Mouse (Mus musculus): ENCODE data around the gene Rbpj. TPM values are rescaled to one million over a fixed set of nuclear protein-coding genes. Genes with fewer than 3 reads are reported as not detected.

Gene Rbpj
- total and polyA plus RNA-seq, 2 experiments = 4.2 to 9.6 TPM

DNA sequence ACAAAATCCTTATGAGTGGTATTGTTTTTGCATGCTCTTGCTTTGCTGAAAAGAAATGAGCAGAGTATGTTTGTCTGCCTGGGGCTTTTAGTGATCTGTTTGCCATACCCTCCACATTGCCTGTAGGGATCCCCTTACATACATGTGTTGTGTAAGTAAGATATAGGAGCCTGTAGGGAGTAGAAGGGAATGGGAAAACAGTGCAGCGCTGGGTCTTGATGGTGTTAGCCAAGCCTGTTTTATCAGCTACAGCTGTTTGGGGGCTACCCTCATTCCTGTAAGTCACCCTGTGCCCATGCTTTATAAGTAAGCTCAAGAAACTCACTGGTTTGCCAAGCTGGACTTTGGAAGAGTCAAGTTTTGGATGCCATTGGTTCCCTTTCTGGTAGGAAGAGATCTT, 152.9 kb downstream of the Rbpj start:
- H3K79me2 ChIP-seq (ENCODE audit: control insufficient read depth, insufficient read depth, low read length) = peaks cover 33% of the 10 kb centered on the region
- DNase-seq (ENCODE audit: extremely low read depth, low read depth, low spot score) = no peak
- no peaks in the 10 kb centered on the region for H3K4me1 ChIP-seq (ENCODE audit: control insufficient read depth, insufficient read depth, low read length)
- no peaks in the 10 kb centered on the region for H3K36me3 ChIP-seq (ENCODE audit: control insufficient read depth, insufficient read depth, low read length)
- H3K4me3 ChIP-seq (ENCODE audit: insufficient read depth, low read depth, low read length) = no peak overlapping the region
- no peak for TF ChIP-seq CTCF (IDR thresholded peaks at IDR 0.05; ENCODE audit: low read depth, low read length)
- TF ChIP-seq POLR2A (IDR thresholded peaks at IDR 0.05; ENCODE audit: extremely low read depth, insufficient read depth, low read length) = no peak
- H3K27me3 ChIP-seq (ENCODE audit: control insufficient read depth, insufficient read depth, low read length) = no peaks in the 10 kb centered on the region
- no peak overlapping the region for H3K27ac ChIP-seq (replicated peaks; ENCODE audit: insufficient read depth, low read depth, low read length)
- WGBS = 91% methylated on average over 1 of the region's 1 CpGs
- H3K9ac ChIP-seq (ENCODE audit: low read depth, low read length) = no peak overlapping the region

DNA sequence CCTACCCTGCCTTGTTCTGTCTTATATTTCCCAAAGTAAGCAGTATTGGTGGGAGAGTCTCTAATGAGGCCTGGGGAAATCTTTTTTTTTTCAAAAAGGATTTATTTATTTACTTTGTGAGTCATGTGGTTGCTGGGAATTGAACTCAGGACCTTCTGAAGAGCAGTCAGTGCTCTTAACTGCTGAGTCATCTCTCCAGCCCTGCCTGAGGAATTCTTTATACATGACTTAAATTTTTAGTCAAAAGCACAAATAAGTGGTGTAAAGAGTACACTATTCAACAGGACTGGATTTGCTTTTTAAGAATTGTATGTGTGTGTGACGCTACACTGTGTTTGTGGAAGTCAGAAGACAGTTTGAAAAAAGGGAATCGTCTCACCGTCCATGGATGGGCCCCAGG, 166.1 kb downstream of the Rbpj start:
- H3K4me1 ChIP-seq (ENCODE audit: control insufficient read depth, insufficient read depth, low read length) = no peaks in the 10 kb centered on the region
- 89% methylated on average over 3 of the region's 3 CpGs for WGBS

DNA sequence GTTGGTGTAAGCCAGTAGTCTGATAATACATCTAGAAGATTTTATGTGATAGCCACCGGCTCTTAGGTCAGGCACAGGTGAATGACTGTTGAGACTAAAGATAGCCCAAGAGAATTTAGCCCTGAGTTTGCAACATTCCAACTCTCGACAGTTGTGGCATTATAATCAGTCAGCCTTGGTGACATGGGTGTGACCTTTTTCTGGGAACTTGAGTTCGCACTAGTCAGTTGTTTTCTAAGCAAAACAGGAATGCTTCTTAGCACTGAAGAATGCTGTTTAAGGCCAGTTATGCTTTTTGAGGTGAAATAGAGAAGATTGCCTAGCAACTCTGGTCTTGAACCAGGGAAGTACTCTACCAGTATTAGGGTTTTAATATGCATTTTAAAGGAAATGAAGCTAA, 170.8 kb downstream of the Rbpj start:
- Histone ChIP-seq H3K9ac (ENCODE audit: low read depth, low read length) (no peak overlapping the region), H3K36me3 (ENCODE audit: control insufficient read depth, insufficient read depth, low read length) (peaks cover 3% of the 10 kb centered on the region; the same call in 1 of the 2 replicates), H3K79me2 (ENCODE audit: control insufficient read depth, insufficient read depth, low read length) (peaks cover 3% of the 10 kb centered on the region; the same call in 1 of the 2 replicates), H3K27ac (replicated peaks; ENCODE audit: insufficient read depth, low read depth, low read length) (no peak overlapping the region), H3K4me3 (ENCODE audit: insufficient read depth, low read depth, low read length) (no peak overlapping the region), H3K4me1 (ENCODE audit: control insufficient read depth, insufficient read depth, low read length) (no peaks in the 10 kb centered on the region), H3K27me3 (ENCODE audit: control insufficient read depth, insufficient read depth, low read length) (no peaks in the 10 kb centered on the region)
- 67% methylated on average over 3 of the region's 3 CpGs for WGBS
- DNase-seq (ENCODE audit: extremely low read depth, low read depth, low spot score) = no peak
- TF ChIP-seq POLR2A (IDR thresholded peaks at IDR 0.05; ENCODE audit: extremely low read depth, insufficient read depth, low read length) (no peak), CTCF (IDR thresholded peaks at IDR 0.05; ENCODE audit: low read depth, low read length) (no peak)

More for the DNA sequence above, 166.1 kb downstream of the Rbpj start:
- Histone ChIP-seq H3K79me2 (ENCODE audit: control insufficient read depth, insufficient read depth, low read length) (no peaks in the 10 kb centered on the region; the same call in 1 of the 2 replicates), H3K27ac (replicated peaks; ENCODE audit: insufficient read depth, low read depth, low read length) (no peak overlapping the region), H3K27me3 (ENCODE audit: control insufficient read depth, insufficient read depth, low read length) (no peaks in the 10 kb centered on the region), H3K36me3 (ENCODE audit: control insufficient read depth, insufficient read depth, low read length) (peaks cover 5% of the 10 kb centered on the region; the same call in 1 of the 2 replicates), H3K9ac (ENCODE audit: low read depth, low read length) (no peak overlapping the region), H3K4me3 (ENCODE audit: insufficient read depth, low read depth, low read length) (no peak overlapping the region)
- DNase-seq (ENCODE audit: extremely low read depth, low read depth, low spot score) = no peak
- TF ChIP-seq CTCF (IDR thresholded peaks at IDR 0.05; ENCODE audit: low read depth, low read length) = no peak
- TF ChIP-seq POLR2A (IDR thresholded peaks at IDR 0.05; ENCODE audit: extremely low read depth, insufficient read depth, low read length) = no peak

DNA sequence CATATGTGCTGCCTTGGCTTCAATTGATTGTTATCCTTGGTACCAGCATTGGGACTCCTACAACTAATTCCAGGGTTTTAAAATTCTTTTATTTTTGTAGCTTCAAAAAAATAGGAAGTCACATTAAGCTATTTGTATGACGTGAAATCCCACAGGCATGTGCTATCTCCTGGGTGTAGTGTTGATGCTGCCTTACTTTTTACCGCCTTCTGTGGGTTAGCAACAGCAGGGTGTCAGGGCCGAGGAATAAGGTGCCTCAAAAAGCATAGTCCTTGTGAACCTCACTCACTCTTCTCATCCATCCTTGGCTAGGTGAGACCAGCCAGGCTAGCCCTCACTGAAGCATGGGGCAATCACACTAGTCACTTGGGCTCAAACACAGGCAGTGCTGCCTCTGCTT, 171.3 kb downstream of the Rbpj start:
- Histone ChIP-seq H3K27ac (replicated peaks; ENCODE audit: insufficient read depth, low read depth, low read length) (no peak overlapping the region), H3K4me1 (ENCODE audit: control insufficient read depth, insufficient read depth, low read length) (no peaks in the 10 kb centered on the region), H3K79me2 (ENCODE audit: control insufficient read depth, insufficient read depth, low read length) (peaks cover 3% of the 10 kb centered on the region; the same call in 1 of the 2 replicates), H3K9ac (ENCODE audit: low read depth, low read length) (no peak overlapping the region), H3K36me3 (ENCODE audit: control insufficient read depth, insufficient read depth, low read length) (peaks cover 5% of the 10 kb centered on the region; the same call in 1 of the 2 replicates), H3K4me3 (ENCODE audit: insufficient read depth, low read depth, low read length) (no peak overlapping the region), H3K27me3 (ENCODE audit: control insufficient read depth, insufficient read depth, low read length) (no peaks in the 10 kb centered on the region)
- TF ChIP-seq POLR2A (IDR thresholded peaks at IDR 0.05; ENCODE audit: extremely low read depth, insufficient read depth, low read length) (no peak), CTCF (IDR thresholded peaks at IDR 0.05; ENCODE audit: low read depth, low read length) (no peak)
- 89% methylated on average over 3 of the region's 3 CpGs for WGBS
- DNase-seq (ENCODE audit: extremely low read depth, low read depth, low spot score) = no peak

DNA sequence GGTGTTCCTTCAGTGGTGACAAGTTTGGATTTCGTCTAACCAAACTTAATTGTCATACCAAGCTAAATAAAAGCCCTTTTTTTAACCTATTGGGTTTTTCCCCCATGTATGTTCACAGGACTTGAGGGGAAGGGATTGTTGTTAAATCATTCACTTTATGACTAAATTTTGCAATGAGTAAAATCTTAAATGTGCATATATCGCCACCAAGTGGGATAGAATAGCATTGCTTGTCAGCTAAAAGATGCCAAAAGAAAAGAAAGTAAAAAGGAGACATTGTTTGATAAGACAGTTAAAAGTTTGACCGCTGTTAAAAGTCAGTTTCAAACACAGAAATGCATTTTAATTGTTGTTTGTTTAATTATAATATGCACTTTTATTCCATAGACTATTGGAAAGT, 172.7 kb downstream of the Rbpj start:
- DNase-seq (ENCODE audit: extremely low read depth, low read depth, low spot score) = peak; percentile 29
- WGBS = 66% methylated on average over 3 of the region's 3 CpGs
- H3K9ac ChIP-seq (ENCODE audit: low read depth, low read length) = no peak overlapping the region
- no peak overlapping the region for H3K4me3 ChIP-seq (ENCODE audit: insufficient read depth, low read depth, low read length)
- no peaks in the 10 kb centered on the region for H3K27me3 ChIP-seq (ENCODE audit: control insufficient read depth, insufficient read depth, low read length)
- H3K79me2 ChIP-seq (ENCODE audit: control insufficient read depth, insufficient read depth, low read length) = peaks cover 3% of the 10 kb centered on the region; the same call in 1 of the 2 replicates
- H3K4me1 ChIP-seq (ENCODE audit: control insufficient read depth, insufficient read depth, low read length) = no peaks in the 10 kb centered on the region
- H3K36me3 ChIP-seq (ENCODE audit: control insufficient read depth, insufficient read depth, low read length) = peaks cover 12% of the 10 kb centered on the region; the same call in 1 of the 2 replicates
- no peak overlapping the region for H3K27ac ChIP-seq (replicated peaks; ENCODE audit: insufficient read depth, low read depth, low read length)
- TF ChIP-seq POLR2A (IDR thresholded peaks at IDR 0.05; ENCODE audit: extremely low read depth, insufficient read depth, low read length) (no peak), CTCF (IDR thresholded peaks at IDR 0.05; ENCODE audit: low read depth, low read length) (no peak)

DNA sequence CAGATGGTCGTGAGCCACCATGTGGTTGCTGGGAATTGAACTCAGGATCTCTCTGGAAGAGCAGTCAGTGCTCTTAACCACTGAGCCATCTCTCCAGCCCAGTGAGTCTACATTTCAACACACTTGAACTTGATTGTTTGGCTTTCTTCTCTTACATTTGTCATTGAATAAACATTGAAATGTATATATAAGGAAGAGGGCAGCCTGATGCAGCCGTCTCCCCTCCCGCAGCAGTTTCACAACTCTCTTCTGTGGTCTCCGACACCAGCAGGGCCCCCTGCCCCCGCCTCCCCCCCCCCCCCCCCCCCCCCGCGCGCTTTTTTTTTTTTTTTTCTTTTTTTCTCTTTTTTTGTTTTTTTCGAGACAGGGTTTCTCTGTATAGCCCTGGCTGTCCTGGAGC, 180.7 kb downstream of the Rbpj start:
- no peaks in the 10 kb centered on the region for H3K4me1 ChIP-seq (ENCODE audit: control insufficient read depth, insufficient read depth, low read length)
- H3K36me3 ChIP-seq (ENCODE audit: control insufficient read depth, insufficient read depth, low read length) = peaks cover 25% of the 10 kb centered on the region
- no peak overlapping the region for H3K27ac ChIP-seq (replicated peaks; ENCODE audit: insufficient read depth, low read depth, low read length)
- DNase-seq (ENCODE audit: extremely low read depth, low read depth, low spot score) = no peak
- no peaks in the 10 kb centered on the region for H3K79me2 ChIP-seq (ENCODE audit: control insufficient read depth, insufficient read depth, low read length)
- H3K4me3 ChIP-seq (ENCODE audit: insufficient read depth, low read depth, low read length) = no peak overlapping the region
- H3K27me3 ChIP-seq (ENCODE audit: control insufficient read depth, insufficient read depth, low read length) = no peaks in the 10 kb centered on the region
- TF ChIP-seq POLR2A (IDR thresholded peaks at IDR 0.05; ENCODE audit: extremely low read depth, insufficient read depth, low read length) = no peak
- WGBS = 70% methylated on average over 5 of the region's 9 CpGs
- H3K9ac ChIP-seq (ENCODE audit: low read depth, low read length) = no peak overlapping the region

All from liver, adult 2 months (tissue).